Mouse (Mus musculus): ENCODE data around the gene Elk4.

Gene Elk4

DNA sequence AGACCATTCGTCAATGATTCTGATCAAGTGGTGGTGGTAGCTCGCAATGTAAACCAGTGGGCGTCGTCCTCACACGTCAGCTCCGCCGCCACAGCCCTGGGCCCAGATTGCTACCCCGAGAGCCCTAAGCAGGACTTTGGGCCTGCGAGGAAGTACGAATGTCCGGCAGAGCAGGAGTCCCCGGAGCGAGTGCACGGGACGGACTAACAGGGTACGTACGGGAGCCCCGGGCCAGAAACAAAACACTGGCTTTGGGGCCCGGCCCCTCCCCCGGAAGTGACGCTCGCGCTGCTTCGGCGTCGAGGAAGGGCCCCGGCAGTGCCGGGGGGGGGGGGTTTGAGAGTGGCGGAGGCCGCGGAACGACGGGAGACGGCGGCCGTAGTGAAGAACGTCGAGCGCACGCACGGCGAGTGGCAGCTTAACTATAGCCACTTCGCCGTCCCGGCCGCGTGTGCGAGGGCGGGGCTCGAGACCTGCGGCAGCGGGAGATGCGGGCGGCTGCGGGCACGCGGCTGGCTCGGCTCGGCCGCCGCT lies at the start of gene Elk4:
Gene Elk4 (plus strand): TSS at position 326 of the 534 bp plus-strand sequence.
- DNase-seq (ENCODE audit: low read depth, low spot score) = peak; percentile 84

DNA sequence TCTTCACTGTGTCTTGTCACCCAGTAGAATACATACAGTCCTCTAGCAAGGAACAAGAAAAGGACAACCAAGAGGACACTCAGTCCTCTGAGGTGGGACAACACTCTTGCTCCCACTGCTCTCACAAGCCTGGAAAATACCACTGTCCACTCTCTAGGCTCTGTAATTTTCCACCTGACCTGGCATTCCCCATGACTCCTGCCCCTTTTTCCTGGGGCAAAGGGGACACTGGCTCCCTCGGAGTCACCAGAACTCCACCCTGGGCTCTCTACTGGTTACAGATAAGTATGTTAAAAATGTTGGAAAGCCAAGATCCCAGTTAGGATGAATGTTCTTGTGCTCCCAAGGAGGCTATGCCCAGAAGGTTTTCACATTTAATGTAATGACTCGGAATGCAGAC lies 46.4 kb upstream of the Elk4 start:
- DNase-seq (ENCODE audit: low read depth, low spot score) = no peak

DNA sequence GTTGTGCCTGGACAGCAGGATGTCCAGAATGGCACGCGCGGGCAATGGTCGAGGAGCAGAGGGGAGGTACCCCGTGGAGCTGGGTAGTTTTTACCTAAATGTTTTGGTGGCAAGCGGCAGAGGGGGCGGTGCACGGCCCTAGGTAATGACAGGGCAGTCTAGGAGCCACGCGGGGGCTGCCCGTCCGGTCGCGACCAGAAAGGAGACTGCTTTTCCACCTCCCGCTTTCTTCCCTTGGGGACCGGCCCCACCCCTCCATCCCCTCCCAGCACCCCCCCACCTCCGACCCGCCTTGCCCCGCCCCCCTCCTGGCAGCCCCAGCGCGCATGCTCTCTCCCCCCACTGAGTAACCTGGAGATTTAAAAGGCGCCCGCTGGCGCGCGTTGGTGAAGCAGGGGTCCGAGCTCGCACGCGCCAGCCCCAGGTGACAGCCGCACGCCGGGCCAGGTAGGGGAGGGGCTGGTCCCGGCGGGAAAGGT lies 44.8 kb upstream of the Elk4 start, which contains the start of gene Slc45a3:
Gene Slc45a3 (plus strand): TSS at position 362 of the 479 bp plus-strand sequence.
- peak; percentile 79 for DNase-seq (ENCODE audit: low read depth, low spot score)

DNA sequence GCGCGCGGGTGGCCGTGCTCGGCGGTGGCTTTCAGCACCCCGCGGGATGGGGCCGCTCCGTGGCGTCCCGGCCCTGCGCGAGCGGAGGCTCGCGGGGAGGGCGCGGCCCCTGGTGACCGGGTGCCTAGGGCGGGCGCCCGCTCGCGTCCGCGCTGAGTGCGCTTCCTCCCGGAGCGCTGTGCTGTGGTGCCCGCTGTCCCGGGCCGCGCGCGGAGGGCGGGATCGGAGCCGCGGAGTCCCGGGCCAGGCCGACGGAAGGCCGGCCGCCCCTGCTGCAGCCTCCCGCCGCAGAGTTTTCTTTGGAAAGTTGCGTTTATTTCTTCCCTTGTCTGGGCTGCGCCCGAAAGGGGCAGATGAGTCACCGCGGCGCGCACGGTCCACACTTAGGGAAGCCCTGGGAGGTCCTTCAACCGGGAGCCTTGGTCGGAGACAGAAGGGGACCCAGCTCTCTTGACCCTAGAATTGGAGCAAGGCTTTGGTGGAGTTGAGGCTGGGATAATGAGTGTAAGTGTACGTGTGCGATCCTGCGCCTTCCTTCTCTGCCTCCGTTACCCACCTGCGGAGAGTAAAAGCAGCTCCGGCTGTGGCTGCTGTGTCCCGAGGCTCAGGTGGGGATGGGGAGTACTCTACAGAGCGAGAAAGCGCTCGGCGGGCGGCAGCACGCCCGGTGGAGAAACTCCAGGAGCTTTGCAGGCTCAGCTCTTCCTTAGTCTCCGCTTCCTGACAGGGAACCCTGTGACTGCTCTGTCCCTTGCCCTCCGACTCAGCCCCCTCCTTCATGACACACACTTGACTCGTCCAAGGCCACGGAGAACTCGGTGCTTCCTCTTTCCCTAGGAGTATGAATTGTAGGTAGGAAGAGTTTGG lies 44.1 kb upstream of the Elk4 start:
- peak; percentile 53 for DNase-seq (ENCODE audit: low read depth, low spot score)

DNA sequence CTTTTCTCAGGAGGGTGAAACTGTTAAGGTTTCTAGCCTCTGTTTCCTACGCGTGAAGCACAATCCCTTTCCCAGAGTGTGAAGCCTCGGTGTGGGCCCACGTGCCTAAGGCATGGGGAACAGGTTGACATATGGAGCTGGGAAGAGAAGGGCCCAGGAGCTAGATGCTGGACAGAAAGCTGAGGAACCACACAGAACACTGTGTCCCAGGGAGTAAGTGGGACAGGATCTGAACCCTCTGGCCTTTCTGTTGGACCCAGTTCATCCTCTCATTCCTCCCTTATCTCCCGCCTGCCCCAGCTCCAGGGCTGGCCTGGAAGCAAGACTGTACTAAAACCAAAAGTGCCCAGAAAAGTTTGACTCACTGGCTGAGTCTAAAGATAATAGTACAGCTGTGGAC lies 43.3 kb upstream of the Elk4 start:
- no peak for DNase-seq (ENCODE audit: low read depth, low spot score)

DNA sequence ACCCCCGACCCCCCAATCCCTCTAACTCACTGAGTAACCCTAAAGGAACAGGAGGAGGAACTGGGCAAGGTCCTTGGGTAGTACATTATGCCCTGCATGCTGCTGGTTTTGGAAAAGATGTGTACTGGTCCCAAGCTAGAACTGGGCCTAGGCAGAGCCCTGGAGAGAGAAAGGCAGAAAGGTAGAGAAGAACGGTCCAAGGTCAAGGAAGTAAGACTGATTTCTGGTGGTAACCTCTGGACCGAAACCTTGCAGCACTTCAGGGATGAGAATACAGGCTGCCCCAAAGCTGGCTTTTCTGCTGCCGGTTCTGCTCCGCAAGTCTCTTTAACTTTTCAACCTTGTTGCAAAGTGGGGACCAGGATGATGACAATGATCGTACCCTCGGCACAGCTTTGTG lies 42.8 kb upstream of the Elk4 start:
- no peak for DNase-seq (ENCODE audit: low read depth, low spot score)

DNA sequence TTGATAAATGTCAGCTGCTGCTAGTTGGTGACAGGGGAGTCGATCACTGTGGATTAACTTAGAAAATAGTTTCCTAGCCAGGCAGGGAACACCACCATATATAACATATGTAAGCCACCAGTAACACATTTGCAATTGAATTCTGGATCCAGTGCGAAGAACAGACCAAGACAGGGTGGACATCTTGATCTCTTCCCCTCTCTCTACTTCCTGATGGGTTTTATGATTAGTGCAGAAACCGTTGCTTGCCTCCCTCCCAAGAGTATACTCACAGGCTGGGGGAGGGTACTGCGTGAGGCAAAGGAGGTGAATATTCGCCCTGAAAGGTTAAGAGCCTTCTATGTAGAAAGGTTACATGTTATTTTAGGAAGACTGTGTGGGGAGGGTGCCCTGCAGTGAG lies 41.6 kb upstream of the Elk4 start:
- DNase-seq (ENCODE audit: low read depth, low spot score) = no peak

DNA sequence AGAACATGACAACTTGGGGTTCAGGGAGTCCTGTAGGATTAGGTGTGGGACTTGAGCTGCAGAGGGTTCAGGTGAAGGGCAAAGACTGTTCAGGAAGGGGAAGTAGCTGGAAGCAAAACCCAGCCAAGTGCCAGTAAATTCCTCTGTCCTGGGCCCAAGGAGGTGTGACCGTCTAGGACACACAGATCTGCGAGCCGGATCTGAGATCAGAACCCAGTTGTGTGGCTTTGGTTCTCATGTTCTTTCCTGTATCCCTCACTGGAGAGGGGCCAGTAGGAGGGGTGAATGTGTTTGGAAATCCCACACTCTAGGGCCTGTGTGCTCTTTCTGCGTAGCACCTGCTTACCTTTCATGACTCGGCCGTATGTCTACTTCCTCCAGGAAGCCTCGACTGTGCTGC lies 40.1 kb upstream of the Elk4 start:
- no peak for DNase-seq (ENCODE audit: low read depth, low spot score)

DNA sequence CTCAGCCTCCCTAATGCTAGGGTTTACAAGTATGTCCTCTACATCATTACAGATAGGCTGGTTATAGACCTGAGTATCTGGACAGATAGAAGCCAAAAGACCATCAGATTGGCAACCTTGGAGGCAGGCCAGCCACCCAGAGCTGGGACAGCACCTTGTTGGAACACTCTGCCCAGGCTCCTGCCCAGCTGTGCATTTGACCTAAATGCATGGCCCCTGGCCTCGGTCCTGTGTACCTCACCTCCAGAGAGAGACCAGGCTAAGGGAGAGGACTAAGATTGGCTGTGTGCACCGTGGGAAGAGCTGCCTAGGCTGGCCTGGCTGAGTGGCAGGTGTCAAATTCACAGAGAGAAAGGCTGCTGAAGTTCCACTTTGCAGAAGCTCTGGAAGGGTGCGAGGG lies 38.9 kb upstream of the Elk4 start:
- DNase-seq (ENCODE audit: low read depth, low spot score) = no peak

DNA sequence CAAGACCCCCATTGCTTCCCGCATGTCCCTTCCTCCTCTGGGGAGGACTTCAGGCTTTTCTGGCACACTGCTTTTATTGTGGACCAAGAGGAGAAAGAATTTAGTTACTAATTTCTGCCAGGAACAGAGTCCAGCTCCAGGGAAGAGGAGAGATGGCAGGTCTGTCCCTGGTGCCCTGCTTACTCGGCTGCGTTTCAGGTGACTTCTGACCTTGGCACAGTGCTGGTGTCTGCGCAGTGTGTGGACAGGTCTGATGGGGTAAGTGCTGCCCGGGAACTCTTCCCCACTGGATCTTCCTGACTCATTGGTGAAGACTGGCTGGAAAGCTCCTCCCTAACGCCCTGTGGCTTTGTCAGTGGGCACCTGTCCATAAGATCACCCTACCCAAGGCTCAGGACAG lies 38.4 kb upstream of the Elk4 start:
- no peak for DNase-seq (ENCODE audit: low read depth, low spot score)

DNA sequence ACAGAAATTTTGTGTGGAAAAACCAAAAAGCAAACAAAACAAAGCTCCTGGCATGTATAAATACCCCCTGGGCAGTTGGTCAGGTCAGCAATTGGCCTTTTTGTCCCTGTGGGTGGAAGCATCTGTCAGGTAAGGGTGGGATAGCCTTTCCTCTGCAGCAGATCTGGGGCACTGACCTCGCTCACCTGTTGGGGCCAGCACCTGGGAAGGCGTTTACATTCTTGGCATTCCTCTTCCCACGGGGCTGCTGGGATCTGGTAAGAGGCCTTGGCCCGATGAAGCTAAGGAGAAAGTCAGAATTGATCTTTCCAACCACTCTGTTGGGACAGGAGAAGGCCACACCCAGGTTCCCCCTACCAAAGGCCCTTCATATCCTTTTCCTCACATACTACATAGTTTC lies 37.6 kb upstream of the Elk4 start:
- no peak for DNase-seq (ENCODE audit: low read depth, low spot score)

DNA sequence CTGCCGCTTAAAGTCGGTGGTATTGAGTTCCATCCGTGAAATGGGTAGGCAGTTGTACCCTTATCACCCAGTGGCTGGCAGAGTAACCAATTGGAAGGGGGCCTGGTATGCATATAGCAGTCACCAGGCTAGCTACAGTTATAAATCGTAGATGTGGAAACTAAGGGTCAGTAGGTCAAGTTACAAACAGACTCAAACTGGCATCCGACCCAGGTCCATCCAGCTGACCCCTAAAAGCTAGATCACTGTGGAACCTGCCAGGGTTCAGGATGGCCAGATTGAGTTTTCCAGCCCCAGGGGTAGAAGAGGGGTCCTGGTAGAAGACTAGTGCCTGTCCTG lies 37.1 kb upstream of the Elk4 start:
- no peak for DNase-seq (ENCODE audit: low read depth, low spot score)

DNA sequence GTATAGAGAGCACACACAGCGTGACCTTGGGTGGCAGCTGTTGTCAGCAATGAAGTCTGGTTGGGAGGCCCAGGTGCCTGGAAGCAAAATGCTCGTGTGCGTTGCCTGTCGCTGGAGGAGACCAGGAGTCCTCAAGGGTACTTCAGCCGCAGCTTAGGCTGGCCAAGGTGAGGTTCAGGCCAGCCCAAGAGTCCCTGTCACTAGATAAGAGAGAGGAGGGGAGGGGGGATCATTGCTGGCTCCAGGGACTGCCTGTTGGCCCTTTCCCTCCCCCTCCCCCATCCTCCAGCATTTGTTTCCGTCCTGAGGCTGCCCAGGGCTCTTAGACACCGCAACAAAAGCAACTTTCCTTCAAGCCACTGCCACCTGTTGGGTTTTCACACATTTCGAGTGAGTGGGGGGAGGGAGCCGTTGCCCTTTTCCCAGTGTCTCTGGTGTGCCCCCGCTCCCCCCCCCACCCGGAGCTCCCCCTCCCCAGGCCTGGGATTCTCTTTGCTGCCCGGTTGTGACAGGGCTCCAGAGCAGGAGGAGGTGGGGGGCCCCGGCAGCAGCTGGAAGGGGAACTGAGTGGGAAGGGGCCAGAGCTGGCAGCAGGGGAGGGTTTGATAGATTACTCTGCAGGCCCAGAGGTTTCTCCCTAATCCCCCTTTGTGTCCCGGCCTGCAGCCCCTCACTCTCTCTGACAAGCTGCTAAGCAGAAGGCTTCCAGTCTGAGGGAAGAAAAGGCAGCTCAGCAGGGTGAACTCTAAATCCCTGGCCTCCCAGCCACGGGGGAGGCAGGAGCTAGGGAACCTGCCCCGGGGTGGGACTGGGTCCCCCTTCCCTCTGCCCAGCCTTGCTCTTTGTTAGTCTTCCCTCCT lies 36.5 kb upstream of the Elk4 start:
- peak; percentile 72 for DNase-seq (ENCODE audit: low read depth, low spot score)

DNA sequence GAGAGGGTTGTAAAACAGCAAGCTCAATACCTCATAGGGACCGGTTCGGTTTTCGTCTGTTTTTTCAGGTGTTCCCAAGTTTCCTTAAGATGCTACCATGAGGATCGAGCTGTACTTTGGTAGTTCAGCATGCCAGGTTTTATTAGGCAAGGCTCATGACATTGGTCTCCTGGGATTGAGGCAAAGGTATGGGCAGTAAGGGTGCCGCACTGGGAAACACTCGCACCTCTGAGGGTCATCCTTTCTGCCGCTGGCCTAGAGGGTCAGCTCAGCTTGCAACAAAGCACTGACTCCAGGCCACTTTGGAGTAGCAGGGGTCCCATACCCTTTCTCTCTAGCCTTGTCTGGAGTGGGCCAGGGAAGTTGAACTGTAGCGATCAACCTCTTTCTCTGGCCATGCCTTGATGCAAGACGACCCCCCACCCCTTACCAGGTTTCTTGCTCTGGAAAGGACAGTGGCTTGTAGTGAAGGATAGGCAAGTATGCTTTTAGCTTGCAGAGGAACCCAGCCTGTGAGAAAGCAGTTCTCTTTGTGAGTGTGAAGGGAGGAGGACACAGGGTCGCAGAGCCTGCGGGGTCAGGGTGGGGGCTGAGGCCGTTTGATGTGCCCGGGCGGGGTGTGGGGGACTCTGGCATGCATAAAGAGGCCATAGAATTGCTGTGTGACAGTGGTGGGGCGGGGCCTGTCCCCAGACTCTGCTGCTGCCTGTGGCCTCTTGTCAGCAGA lies 35.5 kb upstream of the Elk4 start:
- DNase-seq (ENCODE audit: low read depth, low spot score) = no peak

DNA sequence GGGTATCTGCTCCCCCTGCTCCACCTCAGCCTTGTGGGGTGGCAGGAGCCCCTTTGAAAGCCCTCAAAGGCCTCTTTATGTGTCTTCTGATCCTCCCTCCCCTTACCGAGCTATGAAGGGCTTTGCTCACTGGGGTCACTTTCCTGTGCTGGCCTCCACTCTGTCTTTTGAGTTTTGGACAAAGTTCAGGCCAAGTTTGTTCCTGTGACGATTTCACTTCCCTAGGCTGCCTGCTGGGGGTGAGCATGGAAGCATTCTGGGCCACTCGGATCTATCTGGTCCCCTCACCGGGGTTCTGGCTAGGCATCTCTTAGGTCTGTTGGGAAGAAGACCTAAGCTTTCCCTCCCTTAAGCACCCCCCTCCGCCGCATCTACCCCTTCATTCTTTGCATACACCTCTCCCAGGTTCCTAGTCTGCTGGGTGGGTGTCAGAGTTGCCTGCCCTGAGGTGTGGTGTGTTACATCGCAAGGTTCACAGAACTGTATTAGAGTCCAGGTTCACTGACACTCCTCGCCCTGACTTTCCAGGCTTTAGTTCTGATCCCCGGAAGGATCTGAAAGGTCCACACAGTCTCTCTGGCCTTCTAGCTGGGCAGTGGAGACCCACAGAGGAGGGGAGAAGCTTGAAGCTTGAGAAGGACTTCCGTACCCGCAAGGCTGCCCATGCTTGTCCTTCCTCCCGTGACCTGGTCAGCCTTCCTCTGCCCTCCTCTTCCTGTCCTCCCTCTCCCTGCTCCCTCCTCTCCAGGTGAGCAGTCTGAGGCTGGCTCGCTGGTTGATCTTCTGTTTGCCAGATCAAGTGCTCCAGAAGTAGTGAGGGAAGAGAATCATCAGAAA lies 34.7 kb upstream of the Elk4 start:
- no peak for DNase-seq (ENCODE audit: low read depth, low spot score)

DNA sequence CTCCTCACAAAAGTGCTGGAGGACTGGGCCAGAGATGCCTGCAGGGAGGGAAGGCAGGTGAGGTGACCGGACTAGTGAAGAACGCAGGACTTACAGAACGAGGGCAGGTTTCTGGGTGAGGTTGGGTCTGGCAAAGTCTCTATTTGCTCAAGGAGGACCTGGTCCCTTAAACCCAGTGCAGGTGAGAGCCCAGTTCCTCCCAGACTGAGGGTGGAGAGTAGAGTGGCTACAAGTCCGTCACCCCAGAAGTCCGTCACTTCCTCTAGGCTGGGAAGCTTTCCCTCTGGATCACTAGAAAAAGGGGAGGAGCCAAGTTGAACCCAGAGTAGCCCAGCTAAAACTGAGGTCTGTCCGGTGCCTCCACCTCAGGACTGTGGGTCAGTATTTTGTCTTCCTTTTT lies 33.4 kb upstream of the Elk4 start:
- no peak for DNase-seq (ENCODE audit: low read depth, low spot score)

DNA sequence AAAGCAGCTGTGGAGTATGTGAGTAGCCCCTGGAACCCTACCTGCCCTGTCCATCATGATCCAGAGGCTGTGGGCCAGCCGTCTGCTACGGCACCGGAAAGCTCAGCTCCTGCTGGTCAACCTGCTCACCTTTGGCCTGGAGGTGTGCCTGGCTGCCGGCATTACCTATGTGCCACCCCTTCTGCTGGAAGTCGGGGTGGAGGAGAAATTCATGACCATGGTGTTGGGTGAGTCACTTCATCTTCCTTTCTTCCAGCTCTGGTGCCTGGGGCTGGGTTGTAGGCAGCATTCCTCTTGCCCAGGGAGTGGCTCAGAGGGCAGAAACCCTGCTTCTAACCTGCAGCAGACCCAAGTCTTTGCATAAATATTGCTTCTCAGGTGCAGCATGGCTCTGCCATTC lies 30.5 kb upstream of the Elk4 start:
- DNase-seq (ENCODE audit: low read depth, low spot score) = no peak

DNA sequence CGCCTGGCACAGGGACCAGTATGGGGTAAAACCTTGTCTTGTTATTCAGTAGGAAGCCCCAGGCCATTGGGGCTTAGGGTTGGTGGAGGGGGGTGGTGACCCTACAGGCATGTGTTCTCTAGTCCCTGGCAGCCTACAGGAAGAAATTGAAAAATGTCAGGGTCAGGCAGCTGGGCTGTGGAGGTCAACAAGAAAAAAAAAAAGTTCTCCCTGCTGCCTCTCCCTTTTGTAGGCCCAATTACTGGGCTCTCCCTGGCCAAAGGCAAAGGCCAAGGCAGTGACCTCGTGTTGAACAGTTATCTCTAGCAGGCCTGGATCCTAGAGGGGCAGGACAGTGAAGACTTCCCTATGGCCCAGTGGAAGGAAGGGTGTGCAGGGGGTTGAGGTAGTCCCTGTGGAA lies 26.9 kb upstream of the Elk4 start:
- DNase-seq (ENCODE audit: low read depth, low spot score) = no peak

DNA sequence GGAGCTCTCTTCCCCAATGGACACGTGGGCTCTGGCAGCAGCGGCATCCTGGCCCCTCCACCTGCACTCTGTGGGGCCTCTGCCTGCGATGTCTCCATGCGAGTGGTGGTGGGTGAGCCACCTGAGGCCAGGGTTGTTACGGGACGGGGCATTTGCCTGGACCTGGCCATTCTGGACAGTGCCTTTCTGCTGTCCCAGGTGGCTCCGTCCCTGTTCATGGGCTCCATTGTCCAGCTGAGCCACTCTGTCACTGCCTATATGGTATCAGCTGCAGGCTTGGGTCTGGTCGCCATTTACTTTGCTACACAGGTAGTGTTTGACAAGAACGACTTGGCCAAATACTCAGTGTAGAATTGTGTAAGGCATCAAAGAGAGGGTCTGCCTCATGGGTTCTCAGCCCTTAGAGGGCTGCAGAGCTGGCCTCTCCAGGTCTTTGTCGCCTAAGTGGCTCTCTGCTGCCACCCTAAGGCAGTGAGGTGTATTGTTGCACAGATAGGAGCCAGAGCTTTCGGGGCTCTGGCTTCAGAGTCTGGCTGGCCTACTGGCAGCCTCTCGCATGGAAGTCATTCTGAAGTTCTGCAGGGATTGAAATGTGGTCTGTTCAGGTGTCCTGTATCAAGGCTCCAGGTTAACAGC lies 25.9 kb upstream of the Elk4 start:
- peak; percentile 84 for DNase-seq (ENCODE audit: low read depth, low spot score)

DNA sequence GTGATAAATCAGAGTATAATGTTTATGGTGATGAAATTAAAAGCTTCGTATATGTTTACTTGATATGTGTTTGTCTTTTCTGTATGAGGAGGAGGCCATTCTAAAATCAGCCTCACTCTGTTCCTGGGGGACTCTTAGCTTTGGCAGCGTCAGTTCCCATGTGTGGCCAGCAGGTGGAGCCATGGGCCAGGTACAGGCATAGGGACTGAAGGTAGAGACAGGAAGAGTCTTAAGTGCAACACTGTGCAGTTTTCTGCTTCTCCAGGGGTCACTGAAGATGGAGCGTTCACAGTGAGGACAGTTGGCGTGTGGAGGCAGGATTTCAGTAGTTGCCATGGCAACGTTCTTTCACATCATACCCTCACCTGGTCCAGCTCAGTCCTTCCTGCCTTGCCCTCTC lies 24.5 kb upstream of the Elk4 start:
- peak; percentile 85 for DNase-seq (ENCODE audit: low read depth, low spot score)

All from ES-CJ7 (cell line).